Mouse (Mus musculus) kidney, postnatal 36 days (tissue): ENCODE measurements around the gene Fgf11.

Experiments used
- DNase-seq, 2 experiments: peaks; one replicate each; pipeline ENCODE4 v3.0.0; 2021 to 2022; ENCODE audit warnings: mixed read lengths in 2 of 2

Fgf11 gene

DNA sequence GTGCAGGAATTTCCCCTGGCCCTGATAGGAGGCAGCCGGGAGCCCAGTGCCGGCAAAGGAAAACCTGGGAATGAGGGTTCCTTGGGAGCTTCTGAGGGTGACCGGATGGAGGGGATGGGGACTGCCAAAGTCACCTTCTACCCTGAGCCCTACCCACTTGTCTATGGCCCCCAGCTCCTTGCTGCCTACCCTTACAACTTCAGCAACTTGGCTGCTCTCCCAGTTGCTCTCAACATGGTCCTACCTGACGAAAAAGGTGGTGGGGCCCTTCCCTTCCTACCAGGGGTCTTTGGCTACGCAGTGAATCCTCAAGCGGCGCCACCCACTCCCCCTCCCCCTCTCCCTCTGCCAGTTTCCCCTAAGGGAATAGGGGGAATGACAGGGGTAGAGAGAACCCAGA, 22.7 kb downstream of the Fgf11 start:
- DNase-seq = no peak

DNA sequence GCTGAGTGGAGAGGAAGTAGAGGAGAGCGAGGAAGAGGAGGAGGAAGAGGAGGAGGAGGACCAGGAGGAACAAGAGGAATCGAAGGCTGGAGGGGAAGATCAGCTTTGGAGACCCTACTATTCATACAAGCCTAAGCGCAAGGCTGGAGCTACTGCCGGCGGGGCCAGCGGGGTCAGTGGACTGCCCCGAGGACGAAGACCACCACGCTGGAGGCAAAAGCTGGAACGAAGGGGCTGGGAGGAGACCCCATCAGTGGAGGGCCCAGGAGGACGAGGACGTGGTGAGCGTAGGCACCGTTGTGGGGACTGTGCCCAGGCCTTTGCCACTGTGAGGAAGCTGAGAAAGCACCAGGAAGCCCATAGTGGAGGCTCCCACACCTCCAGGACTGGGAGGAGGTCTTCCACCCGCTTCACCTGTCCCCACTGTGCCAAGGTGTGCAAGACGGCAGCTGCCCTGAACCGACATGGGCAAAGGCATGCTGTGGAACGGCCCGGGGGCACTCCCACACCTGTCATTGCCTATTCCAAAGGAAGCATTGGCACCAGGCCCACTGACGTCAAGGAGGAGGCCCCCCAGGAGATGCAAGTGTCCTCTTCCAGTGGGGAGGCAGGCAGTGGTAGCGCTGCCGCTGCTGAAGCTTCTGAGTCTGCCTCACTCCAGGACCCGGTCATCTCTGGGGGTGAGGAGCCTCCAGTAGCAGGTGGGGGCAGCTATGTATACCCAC, 23.2 kb downstream of the Fgf11 start:
- peak in 1 of 2 experiments; percentile 33 for DNase-seq

DNA sequence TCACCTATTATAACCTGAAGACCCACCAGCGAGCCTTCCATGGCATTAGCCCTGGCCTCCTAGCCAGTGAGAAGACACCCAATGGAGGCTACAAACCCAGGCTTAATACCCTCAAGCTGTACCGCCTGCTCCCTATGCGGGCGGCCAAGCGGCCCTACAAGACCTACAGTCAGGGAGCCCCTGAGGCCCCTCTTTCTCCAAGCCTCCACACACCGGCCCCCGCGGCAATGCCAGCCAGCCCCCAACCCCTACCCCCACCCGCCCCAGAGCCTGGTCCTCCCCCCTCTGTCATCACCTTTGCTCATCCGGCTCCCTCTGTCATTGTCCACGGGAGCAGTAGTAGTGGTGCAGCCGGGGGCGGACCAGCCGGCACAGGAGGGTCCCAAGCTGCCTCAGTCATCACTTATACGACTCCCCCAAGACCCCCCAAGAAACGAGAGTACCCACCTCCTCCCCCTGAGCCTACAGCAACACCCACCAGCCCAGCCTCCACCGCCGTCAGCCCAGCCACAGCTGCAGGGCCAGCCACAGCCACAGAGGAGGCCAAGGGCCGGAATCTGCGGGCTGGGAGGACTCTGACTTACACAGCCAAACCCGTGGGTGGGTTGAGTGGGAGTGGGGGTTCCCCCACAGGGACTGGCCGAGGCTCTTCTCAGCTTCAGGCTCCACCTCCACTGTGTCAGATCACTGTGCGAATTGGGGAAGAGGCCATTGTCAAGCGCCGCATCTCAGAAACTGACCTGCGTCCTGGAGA, 24.0 kb downstream of the Fgf11 start:
- no peak for DNase-seq

DNA sequence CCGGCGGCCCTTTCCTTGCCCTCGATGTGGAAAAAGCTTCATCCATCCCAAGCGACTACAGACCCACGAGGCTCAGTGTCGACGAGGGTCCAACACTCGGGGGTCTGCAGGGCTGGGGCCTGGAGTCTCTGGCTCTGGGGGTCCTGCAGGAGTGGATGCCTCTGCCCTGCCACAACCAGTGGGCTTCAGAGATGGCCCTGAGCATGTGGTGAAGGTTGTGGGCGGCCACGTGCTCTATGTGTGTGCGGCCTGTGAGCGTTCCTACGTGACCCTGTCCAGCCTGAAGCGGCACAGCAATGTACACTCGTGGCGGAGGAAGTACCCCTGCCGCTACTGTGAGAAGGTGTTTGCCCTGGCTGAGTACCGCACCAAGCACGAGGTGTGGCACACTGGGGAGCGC, 25.2 kb downstream of the Fgf11 start:
- DNase-seq = no peak

GRCm38 (mm10) chr11:69775716-69776115, 25.9 kb downstream of the Fgf11 start:
- DNase-seq = no peak

DNA sequence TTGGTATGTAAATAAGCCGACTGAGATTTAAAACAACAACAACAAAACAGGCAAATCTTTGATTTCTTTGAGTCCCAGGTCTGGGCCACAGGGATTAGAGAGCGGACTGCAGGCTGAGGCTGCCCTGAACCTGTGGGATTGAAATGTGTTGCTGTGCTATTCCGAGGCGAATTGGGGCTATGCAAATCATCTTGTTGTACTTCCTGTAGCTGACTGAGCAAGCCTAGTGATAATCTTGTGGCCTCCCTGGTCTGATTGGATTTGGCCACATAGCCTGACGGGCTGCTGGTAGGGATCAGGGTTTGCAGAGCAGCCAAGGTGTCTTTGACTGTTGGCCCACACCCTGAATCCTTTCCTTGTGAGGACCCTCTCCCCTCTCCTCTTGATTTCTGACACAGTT, 26.7 kb downstream of the Fgf11 start:
- DNase-seq = no peak

DNA sequence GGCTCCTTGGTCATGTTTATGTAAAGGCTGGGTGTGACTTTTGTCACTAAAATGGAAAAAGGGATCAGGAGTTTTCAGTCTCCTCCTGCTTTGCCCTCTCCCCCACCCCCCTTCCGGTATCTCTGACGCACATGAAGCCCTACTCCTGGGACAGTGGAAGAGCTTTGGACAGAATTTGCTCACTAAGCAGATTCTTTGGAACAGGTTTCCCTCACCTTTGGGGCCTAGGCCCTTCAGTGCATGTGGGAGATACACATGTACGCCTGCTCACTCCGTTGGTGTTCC, 34.1 kb downstream of the Fgf11 start:
- peak; percentile 21 to 32 for DNase-seq

DNA sequence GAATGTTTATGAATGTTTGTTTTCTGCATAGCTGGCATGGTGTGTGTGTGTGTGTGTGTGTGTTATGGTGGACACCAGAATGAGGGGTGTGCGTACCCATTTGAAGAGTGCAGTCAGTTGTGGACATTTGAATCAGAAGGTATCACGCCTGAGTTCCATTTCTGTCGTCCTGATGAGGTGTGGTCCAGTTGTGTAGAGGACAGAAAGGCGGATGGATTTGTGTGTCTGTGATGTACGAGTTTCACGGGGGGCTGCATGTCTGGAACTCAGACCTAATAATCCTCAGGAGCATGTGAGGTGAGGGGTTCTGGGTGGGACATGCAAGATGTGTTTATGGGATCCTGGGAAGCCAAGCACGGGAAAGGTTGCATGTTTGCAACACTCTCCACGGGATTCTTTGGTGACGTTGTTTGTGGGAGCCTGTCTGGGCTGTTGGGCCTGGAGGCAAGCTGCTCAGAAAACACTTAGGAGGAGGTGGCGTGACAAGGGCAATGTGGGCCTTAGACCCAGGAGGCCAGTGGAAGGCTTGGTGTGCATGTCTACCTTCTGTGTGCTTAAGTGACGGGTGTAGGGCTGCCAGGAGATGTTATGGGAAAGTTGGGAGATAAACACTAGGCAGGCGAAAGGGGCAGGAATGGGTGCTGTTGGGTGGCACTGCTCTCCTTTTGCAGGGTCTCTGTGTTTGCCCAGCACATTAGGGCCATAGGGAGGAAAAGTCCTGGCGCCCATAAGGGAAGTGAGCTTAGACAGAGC, 34.6 kb downstream of the Fgf11 start:
- no peak for DNase-seq

DNA sequence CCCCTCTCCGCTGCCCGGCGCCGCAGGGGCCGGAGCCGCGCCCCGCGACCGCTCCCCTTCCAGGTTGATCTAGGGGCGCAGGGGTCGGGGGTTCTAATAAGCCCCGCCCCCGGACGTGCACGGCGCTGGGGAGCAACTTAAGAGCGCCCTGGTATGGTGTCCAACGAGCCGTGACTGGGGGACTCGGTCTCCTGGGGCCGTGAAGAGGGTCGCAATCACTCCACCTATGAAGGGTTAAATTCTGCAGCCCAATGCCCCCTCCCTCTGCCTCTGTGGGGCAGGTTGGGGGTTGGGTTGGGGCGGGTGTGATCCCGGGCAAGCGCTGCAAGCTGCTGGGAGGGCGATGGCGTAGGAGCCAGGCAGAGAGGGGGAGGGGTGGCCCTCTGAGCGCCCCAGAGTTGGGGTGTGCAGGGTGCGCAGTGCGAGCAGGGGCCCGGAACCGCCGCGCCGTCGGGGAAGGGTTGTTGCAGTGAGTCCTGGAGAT, 35.5 kb downstream of the Fgf11 start:
- DNase-seq = peak; percentile 63 to 84

DNA sequence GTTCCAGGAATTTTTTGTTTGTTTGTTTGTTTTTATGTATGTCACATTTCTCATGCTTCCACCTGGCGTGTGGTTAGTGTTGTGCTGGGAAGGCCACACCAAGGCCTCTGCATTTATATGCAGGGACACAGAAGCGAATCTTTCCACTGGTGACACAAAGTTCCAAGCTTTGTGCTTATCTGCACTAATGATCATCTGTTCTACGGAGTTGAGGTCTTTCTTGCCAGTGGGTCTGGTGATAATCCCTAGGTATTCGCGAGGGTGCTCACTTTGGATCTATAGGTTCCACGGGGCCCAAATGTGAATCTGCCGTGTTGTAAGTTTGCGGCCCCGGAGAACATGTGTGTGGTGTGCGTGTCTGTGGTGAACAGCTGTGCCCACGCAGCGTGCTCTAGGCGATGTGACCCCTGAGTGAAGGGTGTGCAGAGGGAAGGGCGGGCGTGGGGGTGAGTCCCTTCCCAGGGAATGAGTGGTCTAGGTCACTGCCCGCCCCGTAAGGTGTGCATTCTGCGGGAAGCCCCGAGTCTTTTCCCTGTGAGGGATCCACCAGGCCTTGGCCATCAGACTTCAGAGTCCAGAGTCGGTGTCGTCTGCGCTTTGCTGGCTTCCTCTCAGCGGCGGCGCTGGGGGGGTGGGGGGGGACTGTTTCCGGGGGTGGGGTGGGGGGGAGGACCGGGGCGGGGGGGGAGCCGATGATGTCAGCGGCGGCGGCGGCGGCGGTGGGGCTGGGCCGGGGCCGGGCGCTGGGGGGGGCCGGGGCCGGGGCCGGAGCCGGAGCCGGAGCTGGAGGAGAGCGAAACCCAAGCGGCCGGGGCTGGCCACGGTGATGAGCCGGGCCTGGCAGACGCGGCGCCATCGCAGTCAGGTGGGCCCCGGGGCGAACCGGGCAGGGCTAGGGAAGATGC, 36.2 kb downstream of the Fgf11 start, which contains the start of gene Zbtb4:
TSS of gene Zbtb4 (plus strand) at position 692 of the 905 bp plus-strand sequence.
- DNase-seq = peak; percentile 48 to 71

- DNase-seq = peak in 1 of 2 experiments; percentile 34
These were observed 38.1 kb downstream of the Fgf11 start for GRCm38 (mm10) chr11:69763551-69763950.

- DNase-seq = no peak
These were observed 39.8 kb downstream of the Fgf11 start, which contains the start of gene Slc35g3 for GRCm38 (mm10) chr11:69761868-69762267. TSS of gene Slc35g3 (minus strand) at chr11:69761968.

GRCm38 (mm10) chr11:69760901-69761200, 40.8 kb downstream of the Fgf11 start:
- DNase-seq = no peak

DNA sequence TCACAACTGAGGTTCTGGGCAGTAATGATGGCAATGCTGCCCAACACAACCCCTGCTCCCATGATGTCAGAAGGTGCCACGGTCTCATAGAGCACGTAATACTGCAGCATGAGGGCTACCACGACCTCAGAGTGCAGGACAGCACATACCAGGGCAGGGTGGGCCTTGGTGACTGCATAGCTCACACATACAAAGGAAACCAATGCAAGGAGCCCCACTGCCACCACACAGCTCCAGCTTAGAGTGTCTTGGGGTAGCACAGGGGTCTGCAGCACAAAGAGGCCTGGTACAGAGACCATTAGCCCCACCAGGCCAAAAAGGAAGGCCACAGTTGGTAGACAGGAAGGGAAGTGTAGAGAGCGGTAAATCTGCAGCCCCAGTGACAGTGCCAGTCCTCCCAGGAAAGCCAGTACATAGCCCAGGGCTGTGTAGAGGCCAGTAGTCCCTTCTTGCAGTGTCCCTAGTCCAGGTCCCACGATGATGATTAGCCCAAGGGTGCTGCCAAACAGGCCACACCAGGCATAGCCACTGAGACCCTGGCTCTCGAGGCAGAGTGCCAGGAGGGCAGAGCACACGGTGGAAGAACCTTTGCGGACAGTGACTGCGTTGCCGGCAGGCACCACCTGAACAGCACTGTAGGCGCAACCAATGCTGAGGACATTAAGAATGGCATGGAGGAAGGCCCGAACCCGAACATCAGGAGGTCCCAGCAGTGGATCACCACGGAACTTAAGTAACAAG, 41.3 kb downstream of the Fgf11 start:
- DNase-seq = no peak

- peak; percentile 89 to 95 for DNase-seq
These were observed 42.5 kb downstream of the Fgf11 start for GRCm38 (mm10) chr11:69758971-69759721.

DNA sequence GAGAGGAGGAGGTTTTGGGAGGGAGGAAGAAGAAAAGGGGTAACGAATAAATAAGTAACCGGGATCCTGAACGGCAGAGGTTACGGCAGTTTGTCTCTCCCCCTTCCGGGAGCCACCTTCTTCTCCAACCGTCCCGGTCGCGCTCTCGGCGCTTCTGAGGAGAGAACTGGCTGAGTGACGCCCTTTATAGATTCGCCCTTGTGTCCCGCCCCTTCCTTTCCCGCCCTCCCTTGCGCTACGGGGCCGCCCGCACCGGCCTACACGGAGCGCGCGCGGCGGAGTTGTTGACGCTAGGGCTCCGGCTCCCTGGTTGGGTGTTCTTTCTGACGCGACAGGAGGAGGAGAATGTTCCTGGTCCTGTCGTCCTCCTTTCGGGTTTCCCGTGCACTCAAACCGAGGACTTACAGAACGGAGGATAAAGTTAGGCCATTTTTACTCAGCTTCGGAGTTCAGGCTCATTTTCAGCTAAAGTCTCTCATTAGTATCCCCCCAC, 43.1 kb downstream of the Fgf11 start, which contains the start of gene Polr2a:
TSS of gene Polr2a (minus strand) at position 160 of the 493 bp plus-strand sequence.
- peak; percentile 97 for DNase-seq

- peak; percentile 97 to 99 for DNase-seq
These were observed 43.6 kb downstream of the Fgf11 start for GRCm38 (mm10) chr11:69758090-69758456.

GRCm38 (mm10) chr11:69757303-69758089, 44.2 kb downstream of the Fgf11 start:
- no peak for DNase-seq

DNA sequence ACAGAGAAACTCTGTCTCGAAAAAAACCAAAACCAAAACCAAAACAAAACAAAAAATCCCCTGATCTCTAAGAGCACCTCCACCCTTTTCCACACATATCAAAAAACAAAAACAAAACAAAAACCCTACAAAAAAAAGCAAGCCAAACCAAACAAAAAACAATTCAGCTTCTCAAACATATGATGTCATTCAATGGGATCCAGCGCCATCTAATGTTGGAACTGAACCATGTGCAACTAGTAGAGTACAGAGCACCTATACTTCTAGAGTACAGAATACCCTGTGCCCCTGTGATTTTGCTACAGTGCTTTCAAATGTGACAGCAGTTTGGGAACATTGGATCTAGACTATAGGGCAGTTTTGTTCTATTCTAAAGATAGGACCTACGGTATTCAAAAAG, 47.0 kb downstream of the Fgf11 start:
- DNase-seq = peak; percentile 55 to 60

GRCm38 (mm10) chr11:69754233-69754632, 47.4 kb downstream of the Fgf11 start:
- no peak for DNase-seq
